Mouse (Mus musculus): Measurements from ENCODE around the gene Hoxd3. TPM values are rescaled to one million over a fixed set of nuclear protein-coding genes. Genes with fewer than 3 reads are reported as not detected.

Gene Hoxd3
- total RNA-seq, 2 experiments from 2014 or later = not detected

DNA sequence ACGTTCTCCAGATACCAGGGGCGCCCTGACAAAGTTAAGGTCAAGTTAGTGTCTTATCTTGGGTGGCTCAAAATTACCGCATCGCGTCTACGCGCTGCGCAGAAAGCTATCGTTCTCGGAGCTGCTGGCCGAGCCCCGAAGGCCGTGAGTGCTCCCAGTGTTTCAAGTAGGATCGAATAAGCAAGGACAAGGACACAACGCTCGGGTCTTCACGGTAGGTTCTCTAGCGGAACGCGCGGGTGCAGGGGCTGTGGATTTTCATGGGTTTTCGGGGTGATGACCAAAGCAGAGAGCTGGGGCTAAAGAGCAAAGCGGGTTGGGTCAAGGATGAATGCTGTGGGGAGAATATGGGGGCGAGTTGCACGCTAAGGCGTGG is 32.1 kb upstream of the Hoxd3 start:
- no peak for DNase-seq

DNA sequence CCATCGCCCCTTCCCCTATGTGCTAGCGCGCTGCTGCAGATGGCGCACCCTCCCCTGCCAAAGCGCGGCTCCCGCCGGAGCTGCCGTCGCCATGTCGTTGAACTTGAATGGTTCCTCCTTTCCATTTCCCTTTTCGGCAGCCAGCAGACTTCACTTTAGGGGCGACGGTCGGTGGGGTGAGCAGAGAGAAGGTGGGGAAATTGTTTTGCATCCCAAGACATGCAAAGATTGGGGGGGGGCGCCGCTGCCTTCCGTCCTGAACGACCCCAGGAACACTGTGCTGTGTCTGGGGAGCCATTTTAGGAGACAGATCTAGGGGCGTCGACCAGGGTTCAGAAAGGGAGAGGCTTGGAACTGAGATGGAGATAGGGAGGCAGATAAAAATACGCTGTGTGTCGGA is 31.7 kb upstream of the Hoxd3 start:
- no peak for DNase-seq

DNA sequence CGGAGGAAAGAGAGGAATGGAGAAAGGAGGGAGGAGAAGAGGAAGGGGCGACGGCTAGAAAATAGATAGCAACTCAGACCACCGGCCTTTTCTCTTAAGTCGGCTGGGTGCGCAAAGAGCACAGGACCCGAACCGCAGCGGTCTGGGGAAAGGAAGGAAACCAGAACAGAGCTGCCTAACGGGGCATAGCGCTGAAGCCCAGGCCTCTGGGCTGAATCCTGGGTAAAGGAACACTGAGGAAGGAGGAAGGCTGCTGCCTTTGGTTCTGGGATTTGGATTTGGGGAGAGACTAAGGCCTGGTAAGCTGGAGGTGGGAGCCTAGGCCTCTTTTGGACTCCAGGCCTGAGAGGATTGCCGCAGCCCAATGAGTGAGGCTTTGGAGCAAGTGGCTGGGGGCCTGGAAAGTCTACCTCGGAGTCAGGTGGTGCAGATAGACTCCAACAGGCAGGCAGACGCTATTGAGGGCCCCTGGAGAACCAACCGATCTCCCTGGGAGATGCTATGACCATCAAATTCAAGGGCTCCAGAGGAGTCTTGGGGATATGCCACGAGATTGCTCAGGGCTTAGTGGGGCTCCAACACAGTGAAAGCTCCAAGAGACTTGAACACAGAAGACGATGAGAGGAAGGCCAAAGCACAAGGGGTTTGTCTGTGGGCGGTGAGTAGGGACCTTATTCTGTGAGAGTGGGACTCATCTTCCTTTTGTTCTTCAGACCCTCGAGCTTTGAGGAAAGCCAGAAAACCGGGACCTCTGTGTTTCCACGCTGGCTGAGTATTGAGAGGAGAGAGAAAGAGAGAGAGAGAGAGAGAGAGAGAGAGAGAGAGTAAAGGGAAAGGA is 30.9 kb upstream of the Hoxd3 start:
- no peak for DNase-seq

DNA sequence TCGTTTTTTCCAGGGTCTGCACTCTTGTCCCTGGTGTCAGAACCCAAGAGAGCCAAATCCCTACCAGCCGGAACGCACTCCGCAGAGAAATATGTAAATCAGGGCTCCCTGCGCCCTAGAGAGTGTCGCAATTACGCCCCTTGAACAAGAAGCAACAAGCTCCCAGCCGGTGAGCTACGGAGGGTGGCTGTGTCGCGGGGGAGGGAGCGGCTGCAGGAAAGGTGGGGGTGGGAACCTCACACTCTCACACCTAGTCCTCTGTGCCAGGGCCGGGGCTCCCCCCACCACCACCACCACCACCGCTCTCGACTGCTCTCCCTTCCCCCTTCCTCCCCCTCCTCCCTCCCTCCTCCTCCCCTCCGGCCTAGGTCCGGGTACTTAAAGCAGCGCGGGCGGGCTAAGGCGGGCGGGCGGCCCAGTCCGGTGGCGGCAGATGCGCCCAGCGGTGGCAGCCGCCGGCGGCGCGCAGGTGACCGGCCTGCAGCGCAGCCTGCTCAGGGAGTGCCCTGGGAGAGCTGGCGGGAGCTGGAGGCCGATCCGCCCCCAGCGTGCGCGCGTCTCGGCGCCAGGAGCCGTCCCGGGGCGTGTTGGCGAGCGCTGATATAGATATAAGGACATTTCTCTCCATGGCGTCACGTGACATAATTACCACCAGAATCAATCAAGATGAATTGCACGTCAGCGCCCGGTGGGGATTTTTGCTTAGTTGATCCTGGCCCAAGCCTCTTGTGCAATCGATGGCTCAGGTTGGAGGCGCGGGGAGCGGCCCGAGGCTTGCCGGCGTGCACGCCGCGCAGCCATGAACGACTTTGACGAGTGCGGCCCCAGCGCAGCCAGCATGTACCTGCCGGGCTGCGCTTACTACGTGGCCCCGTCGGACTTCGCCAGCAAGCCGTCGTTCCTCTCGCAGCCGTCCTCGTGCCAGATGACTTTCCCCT is 29.9 kb upstream of the Hoxd3 start:
- no peak for DNase-seq

DNA sequence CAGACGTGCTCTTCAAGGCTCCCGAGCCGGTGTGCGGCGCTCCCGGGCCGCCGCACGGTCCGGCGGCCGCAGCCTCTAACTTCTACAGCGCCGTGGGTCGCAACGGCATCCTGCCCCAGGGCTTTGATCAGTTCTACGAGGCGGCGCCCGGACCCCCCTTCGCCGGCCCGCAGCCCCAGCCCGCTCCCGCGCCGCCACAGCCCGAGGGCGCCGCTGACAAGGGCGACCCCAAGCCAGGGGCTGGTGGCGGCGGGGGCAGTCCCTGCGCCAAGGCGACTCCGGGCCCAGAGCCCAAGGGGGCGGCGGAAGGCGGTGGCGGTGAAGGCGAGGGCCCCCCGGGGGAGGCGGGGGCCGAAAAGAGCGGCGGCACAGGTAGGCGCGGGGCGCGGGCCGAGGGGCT is 28.9 kb upstream of the Hoxd3 start:
- DNase-seq = no peak

DNA sequence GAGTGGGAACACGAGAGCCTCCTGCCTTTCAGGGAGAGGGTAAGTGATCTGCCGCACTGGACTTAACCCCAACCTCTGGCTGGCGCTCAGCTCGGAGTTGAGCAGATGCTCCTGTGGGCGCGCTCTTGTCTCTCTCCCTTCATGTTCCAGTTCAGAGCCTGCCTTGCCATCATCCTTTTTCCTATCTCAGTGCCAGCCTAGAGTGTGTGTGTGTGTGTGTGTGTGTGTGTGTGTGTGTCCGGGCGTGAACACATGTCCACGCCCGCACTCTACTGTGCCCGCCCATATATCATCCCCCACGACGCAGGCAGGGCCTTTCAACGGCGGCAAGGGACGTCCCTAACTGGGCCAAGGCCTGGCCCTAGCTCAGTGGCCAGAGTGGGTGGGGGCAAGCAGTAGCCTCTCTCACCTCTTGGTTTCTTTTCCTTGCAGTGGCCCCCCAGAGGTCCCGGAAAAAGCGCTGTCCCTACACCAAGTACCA is 28.2 kb upstream of the Hoxd3 start:
- DNase-seq = no peak

DNA sequence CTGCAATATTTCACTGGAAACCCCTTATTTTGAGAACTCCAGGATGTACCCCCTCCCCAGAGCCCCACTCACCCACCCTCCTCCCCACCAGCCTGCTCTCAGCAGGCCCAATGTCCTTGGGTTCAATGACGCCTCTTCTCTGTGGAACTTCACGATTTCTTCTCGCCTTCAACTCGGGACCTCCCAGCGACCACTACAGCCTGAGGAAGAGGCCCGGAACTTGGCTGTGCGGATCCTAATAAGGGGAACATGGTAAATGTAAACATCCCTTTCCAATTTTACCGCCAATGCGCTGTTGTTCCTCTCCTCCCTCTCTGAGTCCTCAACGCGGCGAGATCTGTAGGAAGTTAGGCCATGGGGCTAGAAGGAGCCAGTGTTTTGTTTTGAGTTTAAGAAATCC is 27.6 kb upstream of the Hoxd3 start:
- no peak for DNase-seq

DNA sequence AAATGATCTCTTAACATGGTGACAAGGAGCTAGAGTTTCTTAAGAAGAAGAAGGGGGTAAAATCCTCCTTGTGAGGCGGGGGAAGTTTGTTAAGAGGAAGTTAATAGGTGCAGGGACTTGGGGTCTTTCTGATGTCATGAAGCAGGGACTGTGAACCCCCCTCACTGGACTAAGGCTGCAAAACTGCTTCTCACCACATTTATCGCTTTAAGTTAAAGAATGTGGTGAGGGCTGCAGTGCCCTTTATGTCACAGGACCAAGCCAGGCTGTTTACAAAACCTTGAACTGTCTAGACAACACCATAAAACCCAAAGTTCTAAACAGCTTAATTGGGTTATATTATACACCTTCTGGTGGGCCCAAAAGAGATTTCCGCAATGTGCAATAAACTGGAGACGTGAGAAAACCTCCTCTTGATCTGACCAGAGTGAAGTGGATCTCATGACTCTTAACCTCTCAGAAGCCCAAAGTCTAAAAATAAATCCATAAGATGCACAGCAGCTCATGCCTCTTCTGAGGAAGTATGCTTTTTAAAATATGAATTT is 26.6 kb upstream of the Hoxd3 start:
- no peak for DNase-seq

DNA sequence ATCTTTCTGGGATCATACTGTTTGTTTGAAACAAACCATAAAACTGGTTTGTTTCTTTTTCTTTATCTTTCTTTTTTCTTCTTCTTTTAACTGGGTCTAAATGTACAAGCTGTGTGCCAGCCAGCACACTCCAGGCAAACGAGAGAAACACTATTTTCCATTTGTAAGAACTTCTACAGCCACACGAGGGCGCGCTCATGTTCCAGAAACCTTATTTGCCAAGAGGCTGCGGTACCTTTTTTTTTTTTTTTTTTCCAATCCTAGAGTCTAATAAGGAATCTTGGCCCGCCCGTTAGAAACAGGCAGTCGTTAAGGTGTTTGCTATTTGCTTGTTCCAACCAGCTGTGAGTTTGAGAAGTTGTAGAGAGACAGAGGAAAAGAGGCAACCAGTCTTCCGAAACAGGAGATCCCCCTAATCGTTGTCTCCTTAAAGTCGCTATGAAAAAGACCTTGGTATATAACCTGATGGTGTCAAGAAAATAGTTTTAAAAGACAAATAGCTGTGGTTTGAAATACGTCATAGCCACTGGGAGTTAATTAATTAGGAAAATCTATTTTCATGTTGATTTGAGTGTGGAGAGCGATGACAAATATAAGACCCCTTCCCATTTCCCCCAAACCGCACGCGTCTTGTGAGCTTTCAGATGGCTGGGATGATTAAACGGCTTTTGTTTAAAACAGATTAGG is 25.3 kb upstream of the Hoxd3 start:
- no peak for DNase-seq

DNA sequence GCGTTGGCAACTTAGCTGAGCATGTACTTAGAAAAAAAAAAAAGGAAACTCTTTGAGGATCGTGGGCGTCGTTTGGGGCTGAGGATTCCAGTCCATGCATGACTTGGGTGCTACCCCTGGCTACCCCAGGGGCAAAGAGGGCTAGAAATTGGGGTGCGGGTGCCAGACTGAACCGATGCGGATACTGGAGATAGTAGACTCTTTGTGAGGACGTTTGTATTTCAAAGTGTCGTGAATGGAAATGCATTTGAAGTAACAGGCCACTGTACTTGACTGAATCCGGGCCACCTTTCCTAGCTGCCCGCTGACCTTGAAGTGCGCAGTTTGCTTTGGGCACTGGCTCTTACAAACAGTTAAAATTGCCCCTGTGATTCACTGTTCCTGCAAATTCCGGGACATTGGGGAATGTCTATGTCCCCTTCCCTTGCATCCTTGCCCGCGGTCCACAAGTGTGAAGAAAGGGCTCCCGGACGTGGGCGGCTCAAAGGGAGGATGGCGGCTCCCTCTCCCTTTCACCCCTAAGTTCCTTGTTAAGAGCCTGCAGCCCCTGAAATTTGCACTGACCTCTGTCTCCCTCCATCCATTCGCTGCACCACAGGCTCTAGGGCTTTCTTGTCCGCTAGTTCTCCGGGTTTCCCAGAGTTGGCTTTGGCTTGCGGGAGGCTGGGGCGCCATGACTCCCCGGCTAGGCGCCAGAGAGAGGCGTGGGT is 24.6 kb upstream of the Hoxd3 start:
- DNase-seq = no peak

DNA sequence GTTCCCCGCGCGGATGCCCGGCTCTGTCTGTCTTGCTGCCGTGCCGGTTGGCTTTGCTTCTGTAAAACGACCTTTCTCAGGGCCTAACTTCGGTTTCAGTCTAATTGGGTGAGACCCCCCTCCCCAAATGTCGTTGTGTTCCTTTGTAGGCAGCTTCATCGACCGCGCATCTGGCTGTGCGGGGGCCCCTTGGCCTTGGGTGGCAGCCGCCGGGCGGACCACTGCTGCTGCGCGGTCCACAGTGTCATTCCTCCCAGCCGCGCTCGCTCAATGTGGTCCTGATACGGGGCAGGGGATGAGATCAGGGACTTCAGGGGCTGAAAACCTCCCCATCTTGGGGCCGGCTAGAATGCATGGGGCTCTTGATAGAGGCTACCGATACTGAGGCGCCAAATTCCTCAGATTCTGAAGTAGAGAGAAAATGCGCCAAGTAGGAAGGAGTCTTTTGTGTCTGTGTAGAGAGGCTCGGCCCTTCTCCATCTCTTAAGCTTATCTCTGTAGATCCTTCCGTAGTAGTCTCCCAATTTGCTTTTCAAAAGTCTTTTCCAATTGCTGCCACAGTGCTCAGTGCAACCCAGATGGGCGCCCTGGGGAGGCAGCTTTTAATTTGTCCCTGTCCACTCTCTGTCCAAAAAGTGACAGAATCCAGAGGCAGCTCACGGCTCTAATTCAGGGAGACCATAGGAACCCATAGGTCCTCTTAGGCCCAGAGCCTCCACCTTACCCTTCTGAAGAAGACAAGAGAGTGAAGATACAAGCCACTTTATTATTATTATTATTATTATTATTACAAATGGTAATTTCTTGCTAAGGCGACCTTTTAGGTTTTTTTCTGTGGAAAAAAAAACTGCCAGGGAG is 23.8 kb upstream of the Hoxd3 start:
- no peak for DNase-seq

DNA sequence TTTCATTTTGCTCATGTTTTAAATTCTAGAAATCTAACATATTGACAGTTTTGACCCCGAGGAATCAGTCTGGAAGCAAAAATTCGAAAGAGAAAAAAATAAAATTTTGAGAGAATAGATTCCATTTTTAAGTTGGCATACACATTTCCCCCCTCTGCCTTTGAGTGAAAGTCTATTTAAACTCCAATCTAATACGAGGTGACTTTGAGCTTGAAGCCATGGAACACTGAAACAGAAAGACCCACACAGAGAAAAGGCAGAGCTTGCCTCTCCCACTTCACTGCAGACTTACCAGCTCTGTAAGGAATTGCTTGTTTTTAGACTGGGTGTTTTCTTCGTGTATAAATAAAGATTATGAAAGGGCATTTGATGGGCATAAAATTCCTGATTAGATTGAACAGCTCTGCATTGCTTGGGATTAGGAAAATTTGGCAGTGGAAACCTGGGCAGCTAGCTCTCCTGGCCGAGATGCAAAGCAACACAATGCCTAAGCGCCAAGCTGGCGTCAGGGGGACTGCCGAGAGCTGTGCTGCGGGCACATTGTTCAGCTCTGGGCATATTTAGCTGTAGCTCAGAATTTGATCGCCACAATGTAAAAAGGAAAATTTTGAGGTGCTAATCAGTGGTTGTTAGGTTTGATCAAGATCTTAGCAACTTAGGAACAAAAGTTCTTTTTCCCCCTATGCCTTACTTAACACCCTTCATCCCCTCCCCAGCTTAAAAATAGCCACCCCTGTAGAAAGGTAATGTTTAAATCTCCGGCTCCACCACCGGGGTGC is 22.7 kb upstream of the Hoxd3 start:
- no peak for DNase-seq

DNA sequence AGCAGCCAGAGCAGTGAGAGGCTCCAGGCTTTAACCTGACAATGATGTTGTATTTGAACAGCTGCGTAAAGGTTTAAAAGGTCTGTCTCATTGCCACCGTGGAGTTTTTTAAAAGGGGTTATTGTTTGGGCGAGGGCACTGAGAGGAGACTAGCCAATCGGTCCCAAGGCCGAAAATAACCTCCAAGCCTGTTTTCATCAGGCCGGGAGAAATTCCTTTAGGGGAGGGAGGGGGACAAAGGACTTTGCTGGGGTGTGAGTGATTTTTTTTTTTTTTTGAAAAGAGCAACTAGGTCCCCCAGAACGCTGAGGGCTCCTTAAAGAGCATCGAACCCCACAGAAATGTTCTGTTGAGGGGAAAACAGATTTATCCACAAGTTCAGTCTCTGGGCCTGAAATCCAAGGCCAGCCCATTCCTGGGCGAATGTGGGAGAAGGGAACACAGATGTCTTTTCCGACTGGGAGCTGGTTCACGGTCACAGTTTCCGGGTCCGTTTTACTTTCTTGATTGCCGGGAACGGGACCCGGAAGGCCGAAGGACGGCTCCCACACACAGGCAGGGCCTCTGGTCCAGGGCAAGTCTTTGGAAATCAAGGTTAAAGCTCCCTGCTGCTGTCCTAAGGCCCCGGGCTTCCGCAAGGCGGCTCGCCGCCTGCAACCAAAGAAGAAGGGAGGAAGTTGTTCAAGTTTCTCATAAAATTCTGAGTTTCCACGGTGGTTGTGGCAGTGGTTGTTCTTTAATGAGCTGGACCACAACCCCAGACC is 22.0 kb upstream of the Hoxd3 start:
- no peak for DNase-seq

DNA sequence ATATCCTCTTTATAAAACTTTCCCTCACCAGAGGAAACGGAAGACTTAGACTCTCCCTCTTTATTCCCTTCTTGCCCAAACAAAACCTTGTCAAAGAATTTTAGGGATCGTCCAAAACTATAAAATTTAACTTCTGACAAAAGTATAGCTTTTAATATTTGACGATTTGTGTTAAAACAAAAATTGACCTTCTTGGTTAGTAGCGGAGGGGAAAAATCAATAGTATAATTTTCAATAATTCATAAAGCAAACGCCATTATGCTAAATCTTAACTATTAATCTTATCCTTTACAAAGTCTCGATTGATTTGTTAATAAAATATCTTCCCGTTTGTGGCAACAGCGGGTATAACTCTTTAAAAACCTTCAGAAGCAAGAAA is 21.4 kb upstream of the Hoxd3 start:
- no peak for DNase-seq

DNA sequence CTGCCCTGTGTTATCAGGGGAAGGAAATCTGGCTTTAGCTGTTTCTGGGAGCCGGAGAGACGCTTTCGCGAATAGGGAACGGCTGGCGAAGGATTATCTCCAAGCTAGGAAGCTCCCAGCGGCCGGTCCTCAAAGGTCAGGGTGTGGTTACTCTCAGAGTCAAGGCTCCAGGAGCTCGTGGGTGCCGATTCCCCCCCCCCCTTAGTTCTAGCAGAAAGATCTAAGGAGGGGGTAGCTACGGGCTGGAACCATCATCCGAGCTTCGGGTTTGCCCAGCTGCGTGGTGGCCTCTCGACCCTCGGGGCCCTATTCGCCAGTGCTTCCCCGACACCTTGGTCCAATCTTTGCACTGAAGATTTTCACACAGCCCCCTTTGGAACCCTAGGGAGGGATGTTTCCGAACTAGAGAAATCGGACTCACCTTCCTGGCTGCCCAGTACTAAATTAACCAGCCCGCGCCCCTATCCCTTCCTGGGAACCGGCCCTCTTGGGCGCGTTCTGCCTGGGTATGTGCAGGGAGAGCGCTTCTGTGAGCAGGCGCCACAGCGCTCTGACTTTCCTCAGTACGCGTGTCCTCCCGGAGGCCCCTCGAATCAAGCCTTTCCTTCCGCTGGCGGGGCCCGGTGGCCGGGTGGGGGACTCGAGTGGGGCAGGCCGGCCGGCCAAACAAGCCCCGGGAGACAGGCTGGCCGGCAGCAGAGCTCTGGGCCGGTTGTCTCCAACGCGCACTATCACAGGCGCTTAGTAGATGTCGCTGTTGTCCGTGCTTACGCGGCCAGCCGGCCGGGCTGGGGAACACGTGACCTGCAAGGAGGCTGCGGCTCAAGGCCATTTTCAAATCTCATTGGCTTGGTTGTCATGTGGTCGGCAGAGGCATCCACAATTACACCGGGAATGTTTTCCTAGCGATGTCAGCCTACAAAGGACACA is 20.4 kb upstream of the Hoxd3 start, which contains the start of gene Hoxd10:
TSS of gene Hoxd10 (plus strand) at position 903 of the 930 bp plus-strand sequence.
- DNase-seq = peak; percentile 84

DNA sequence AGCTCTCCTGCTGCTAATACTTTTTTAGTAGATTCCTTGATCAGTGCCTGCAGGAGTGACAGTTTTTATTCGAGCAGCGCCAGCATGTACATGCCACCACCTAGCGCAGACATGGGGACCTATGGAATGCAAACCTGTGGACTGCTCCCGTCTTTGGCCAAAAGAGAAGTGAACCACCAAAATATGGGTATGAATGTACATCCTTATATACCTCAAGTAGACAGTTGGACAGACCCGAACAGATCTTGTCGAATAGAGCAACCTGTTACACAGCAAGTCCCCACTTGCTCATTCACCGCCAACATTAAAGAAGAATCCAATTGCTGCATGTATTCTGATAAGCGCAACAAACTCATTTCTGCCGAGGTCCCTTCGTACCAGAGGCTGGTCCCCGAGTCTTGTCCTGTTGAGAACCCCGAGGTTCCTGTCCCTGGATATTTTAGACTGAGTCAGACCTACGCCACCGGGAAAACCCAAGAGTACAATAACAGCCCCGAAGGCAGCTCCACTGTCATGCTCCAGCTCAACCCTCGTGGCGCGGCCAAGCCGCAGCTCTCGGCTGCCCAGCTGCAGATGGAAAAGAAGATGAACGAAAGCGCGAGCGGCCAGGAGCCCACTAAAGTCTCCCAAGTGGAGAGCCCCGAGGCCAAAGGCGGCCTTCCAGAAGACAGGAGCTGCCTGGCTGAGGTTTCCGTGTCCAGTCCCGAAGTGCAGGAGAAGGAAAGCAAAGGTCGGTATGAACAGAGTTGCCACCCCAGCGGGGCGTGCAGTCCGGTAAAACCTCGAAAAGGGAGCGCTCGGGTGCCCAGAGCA is 19.5 kb upstream of the Hoxd3 start:
- no peak for DNase-seq

Measured in gastrocnemius, postnatal 25 days (tissue).